Mouse (Mus musculus) ES-E14 (cell line): ENCODE results near the gene Fcnb. TPM values are rescaled to one million over a fixed set of nuclear protein-coding genes. Genes with fewer than 3 reads are reported as not detected.

Source experiments
- DNase-seq: peaks from one replicate; pipeline ENCODE4 v3.0.0-alpha.2; 2013; ENCODE audit warnings: low read depth, low spot score
- H3K27ac ChIP-seq: 2 replicates; pipeline ENCODE4 v1.5.1; 2012; ENCODE audit warnings: low read depth, mild to moderate bottlenecking, low read length, moderate library complexity, mixed read lengths; ENCODE audit not compliant: poor library complexity, insufficient read depth, severe bottlenecking
- H3K36me3 ChIP-seq: 2 replicates; pipeline ENCODE4 v1.6.1; 2012; ENCODE audit warnings: mild to moderate bottlenecking, low read length, moderate library complexity, mixed read lengths; ENCODE audit not compliant: control insufficient read depth, poor library complexity, insufficient read depth, severe bottlenecking
- H3K4me1 ChIP-seq, 2 experiments: fragments of 150-350 bp in 1 of 2; sonication (generic) in 1 of 2; 2 replicates each; pipeline ENCODE4 v1.6.1; 2012; ENCODE audit warnings: low read length in 2 of 2, mild to moderate bottlenecking in 1 of 2, mixed read lengths in 1 of 2; ENCODE audit not compliant: control insufficient read depth in 2 of 2, insufficient read depth in 2 of 2, poor library complexity in 1 of 2
- H3K4me3 ChIP-seq, 2 experiments: fragments of 150-350 bp in 1 of 2; sonication (generic) in 1 of 2; 2 replicates each; pipeline ENCODE4 v1.5.1; 2012; ENCODE audit warnings: low read length in 2 of 2, low read depth in 1 of 2, mild to moderate bottlenecking in 1 of 2, mixed read lengths in 1 of 2; ENCODE audit not compliant: insufficient read depth in 1 of 2, poor library complexity in 1 of 2, severe bottlenecking in 1 of 2
- H3K9ac ChIP-seq: 2 replicates; pipeline ENCODE4 v1.6.1; 2012; ENCODE audit warnings: low read depth, mild to moderate bottlenecking, low read length, mixed read lengths; ENCODE audit not compliant: poor library complexity, insufficient read depth, severe bottlenecking
- H3K9me3 ChIP-seq: fragments of 150-350 bp; sonication (generic); 2 replicates; pipeline ENCODE4 v1.6.1; 2012; ENCODE audit warnings: low read depth, mild to moderate bottlenecking, low read length; ENCODE audit not compliant: control insufficient read depth, insufficient read depth
- CHD2 ChIP-seq: IDR thresholded peaks from 2 replicates; pipeline ENCODE4 v1.6.1; 2014; ENCODE audit warnings: mild to moderate bottlenecking, low read depth, low read length, inconsistent platforms
- HCFC1 ChIP-seq: IDR thresholded peaks from 2 replicates; pipeline ENCODE4 v1.6.1; 2012; ENCODE audit warnings: low read length, inconsistent platforms, borderline replicate concordance; ENCODE audit not compliant: insufficient read depth
- MAFK ChIP-seq: IDR thresholded peaks from 2 replicates; pipeline ENCODE4 v1.6.1; 2014; ENCODE audit warnings: mild to moderate bottlenecking, low read depth, low read length, inconsistent platforms; ENCODE audit not compliant: insufficient read depth
- ZC3H11A ChIP-seq: IDR thresholded peaks from 2 replicates; pipeline ENCODE4 v1.6.1; 2012; ENCODE audit warnings: low read depth, mild to moderate bottlenecking, inconsistent platforms, low read length, borderline replicate concordance
- ZNF384 ChIP-seq: IDR thresholded peaks from 2 replicates; pipeline ENCODE4 v1.6.1; 2012; ENCODE audit warnings: low read depth, low read length, inconsistent platforms
- in situ Hi-C, 2 experiments: fragments of 600-800 bp; cut with MboI; formaldehyde crosslinking; loops; one replicate each; pipeline ENCODE4 v1.15.1; 2025; ENCODE audit warnings: low sequenced_read_pairs in 2 of 2, inconsistent platforms in 1 of 2; ENCODE audit not compliant: unreplicated experiment in 2 of 2
- total RNA-seq: library from RNA; depleted of rRNA; stranded (reverse); fragments of 300-350 nt; gene quantifications from 2 replicates; pipeline ENCODE4 v1.2.3, GENCODE M21; 2012

The Fcnb gene
- total RNA-seq, 1 experiment = not detected

GRCm38 (mm10) chr2:28098547-28099505, 14.1 kb upstream of the Fcnb start:
- no peak for DNase-seq
- Histone ChIP-seq H3K9me3 (no peaks in the 10 kb centered on the region), H3K27ac (no peak overlapping the region), H3K36me3 (no peaks in the 10 kb centered on the region), H3K9ac (no peak overlapping the region), H3K4me3 (no peak overlapping the region), H3K4me1 (no peaks in the 10 kb centered on the region)
- no peak for TF ChIP-seq ZC3H11A
- no peak for TF ChIP-seq CHD2
- in situ Hi-C loops = no loop called here

GRCm38 (mm10) chr2:28096751-28097309, 12.1 kb upstream of the Fcnb start:
- H3K9ac ChIP-seq = no peak overlapping the region
- H3K4me3 ChIP-seq = no peak overlapping the region
- no peak for DNase-seq
- H3K4me1 ChIP-seq = no peaks in the 10 kb centered on the region
- no peak overlapping the region for H3K27ac ChIP-seq
- in situ Hi-C loops = no loop called here
- TF ChIP-seq HCFC1 (no peak), CHD2 (no peak), ZC3H11A (no peak), MAFK (no peak), ZNF384 (no peak)
- H3K9me3 ChIP-seq = no peaks in the 10 kb centered on the region
- no peaks in the 10 kb centered on the region for H3K36me3 ChIP-seq

GRCm38 (mm10) chr2:28092099-28092498, 7.4 kb upstream of the Fcnb start:
- Histone ChIP-seq H3K27ac (no peak overlapping the region), H3K4me1 (no peaks in the 10 kb centered on the region), H3K36me3 (no peaks in the 10 kb centered on the region), H3K9me3 (no peaks in the 10 kb centered on the region), H3K9ac (no peak overlapping the region), H3K4me3 (no peak overlapping the region)
- in situ Hi-C loops = no loop called here
- no peak for DNase-seq
- TF ChIP-seq MAFK (no peak), ZNF384 (no peak), HCFC1 (no peak), ZC3H11A (no peak), CHD2 (no peak)

GRCm38 (mm10) chr2:28091042-28091441, 6.4 kb upstream of the Fcnb start:
- TF ChIP-seq MAFK = no peak
- TF ChIP-seq ZNF384 = no peak
- no peak for TF ChIP-seq HCFC1
- no peak for TF ChIP-seq ZC3H11A
- TF ChIP-seq CHD2 = no peak
- Histone ChIP-seq H3K36me3 (no peaks in the 10 kb centered on the region), H3K4me3 (no peak overlapping the region), H3K4me1 (no peaks in the 10 kb centered on the region), H3K27ac (no peak overlapping the region), H3K9me3 (no peaks in the 10 kb centered on the region), H3K9ac (no peak overlapping the region)
- no peak for DNase-seq
- in situ Hi-C loops = no loop called here
